8 mouse cellular contexts compared by ENCODE assay signal in the genomic region with DNA sequence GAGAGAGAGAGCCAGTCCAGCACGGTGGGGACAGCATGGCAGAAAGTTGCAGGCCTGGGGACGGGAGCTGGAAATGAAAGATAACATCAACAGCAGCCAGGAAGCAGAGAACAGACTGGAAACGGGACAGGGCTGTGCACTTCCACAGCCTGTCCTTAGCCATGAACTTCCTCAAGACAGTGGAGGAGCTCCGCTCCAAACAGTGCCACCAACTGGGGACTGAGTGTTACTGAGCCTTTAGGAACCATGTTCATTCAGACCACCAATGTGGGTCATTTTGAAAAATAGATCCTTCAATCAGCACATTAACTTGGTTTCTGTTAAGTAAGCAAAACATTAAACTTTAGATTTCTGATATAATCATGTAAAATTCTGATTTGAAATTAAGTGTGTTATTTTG. TPM values are rescaled to one million over a fixed set of nuclear protein-coding genes. Genes with fewer than 3 reads are reported as not detected.
DNase-seq lines count a peak whose midpoint lies in the region; ATAC-seq and TF ChIP-seq lines count a peak whose summit lies in the region.

No protein-coding gene starts in this region.

- no peak overlapping the region for H3K9ac ChIP-seq in forebrain, embryonic 11.5 days (ENCODE audit: low read length)
- H3K9ac ChIP-seq in forebrain, embryonic 16.5 days (replicated peaks; ENCODE audit: low read depth, low read length), result no peak overlapping the region
- H3K9ac ChIP-seq in lung, embryonic 14.5 days, result no peak overlapping the region

- H3K4me2 ChIP-seq in forebrain, embryonic 11.5 days (ENCODE audit: low read depth, low read length, severe bottlenecking), result no peak overlapping the region
- no peak overlapping the region for H3K4me2 ChIP-seq in forebrain, embryonic 16.5 days (ENCODE audit: low read length)
- H3K4me2 ChIP-seq in lung, embryonic 14.5 days, result no peak overlapping the region

- no peak overlapping the region for H3K4me3 ChIP-seq in forebrain, embryonic 11.5 days (ENCODE audit: low read depth, low read length)
- H3K4me3 ChIP-seq in forebrain, embryonic 16.5 days (replicated peaks; ENCODE audit: low read length), result no peak overlapping the region
- no peak overlapping the region for H3K4me3 ChIP-seq in lung, embryonic 14.5 days (ENCODE audit: low read depth, low read length)

- H3K9me3 ChIP-seq in forebrain, embryonic 11.5 days (ENCODE audit: control insufficient read depth, low read length), result no peaks in the 10 kb centered on the region
- H3K9me3 ChIP-seq in forebrain, embryonic 16.5 days (ENCODE audit: control insufficient read depth, low read length), result no peaks in the 10 kb centered on the region
- H3K9me3 ChIP-seq in lung, embryonic 14.5 days (ENCODE audit: low read depth, low read length), result no peaks in the 10 kb centered on the region

- DNase-seq in forebrain, embryonic 11.5 days (ENCODE audit: low spot score), result peak; percentile 56
- DNase-seq in lung, embryonic 14.5 days, result peak; percentile 78
- no peak for DNase-seq in lung, postnatal 25 days (ENCODE audit: low spot score)
- DNase-seq in brain, embryonic 14.5 days (ENCODE audit: low read depth), result peak; percentile 63
- peak; percentile 31 for DNase-seq in naive thymus-derived CD4-positive, alpha-beta T cell, adult 2 months (ENCODE audit: low read depth)
- DNase-seq in layer of hippocampus, adult 11-12 months (ENCODE audit: low spot score), result no peak
- no peak for DNase-seq in ovary, postnatal 14 days (ENCODE audit: low spot score)

- TF ChIP-seq CTCF in lung, embryonic 14.5 days (IDR thresholded peaks at IDR 0.05; ENCODE audit: low read depth), result peak; percentile 68
- peak; percentile 76; the same call in 1 of the 2 replicates for TF ChIP-seq CTCF in brain, embryonic 14.5 days (IDR thresholded peaks at IDR 0.05; ENCODE audit: borderline replicate concordance, extremely low read depth, insufficient read depth, insufficient read length)

- no peaks in the 10 kb centered on the region for H3K36me3 ChIP-seq in forebrain, embryonic 11.5 days (ENCODE audit: control insufficient read depth, insufficient read depth, low read length)
- 0 out of 2 replicates have a peak, but pooled peaks cover 6% of the 10 kb centered on the region for H3K36me3 ChIP-seq in forebrain, embryonic 16.5 days (ENCODE audit: control insufficient read depth, insufficient read depth)
- no peaks in the 10 kb centered on the region for H3K36me3 ChIP-seq in lung, embryonic 14.5 days (ENCODE audit: insufficient read depth)

- TF ChIP-seq POLR2A in brain, embryonic 14.5 days (IDR thresholded peaks at IDR 0.05; ENCODE audit: borderline replicate concordance, extremely low read depth, insufficient read depth, insufficient read length, poor library complexity, severe bottlenecking), result no peak

- H3K4me1 ChIP-seq in forebrain, embryonic 11.5 days (replicated peaks; ENCODE audit: control insufficient read depth, insufficient read depth, low read length), result no peaks in the 10 kb centered on the region
- H3K4me1 ChIP-seq in forebrain, embryonic 16.5 days (replicated peaks; ENCODE audit: control insufficient read depth, insufficient read depth, low read length), result peaks cover 12% of the 10 kb centered on the region
- no peaks in the 10 kb centered on the region for H3K4me1 ChIP-seq in lung, embryonic 14.5 days (ENCODE audit: insufficient read depth)

- ATAC-seq in forebrain, embryonic 11.5 days (replicated peaks; ENCODE audit: low FRiP score), result no peak
- no peak for ATAC-seq in forebrain, embryonic 16.5 days
- ATAC-seq in lung, embryonic 14.5 days (ENCODE audit: insufficient read depth), result no peak

- no peaks in the 10 kb centered on the region for H3K27me3 ChIP-seq in forebrain, embryonic 11.5 days (ENCODE audit: control insufficient read depth, insufficient read depth, low read length)
- no peaks in the 10 kb centered on the region for H3K27me3 ChIP-seq in forebrain, embryonic 16.5 days (replicated peaks; ENCODE audit: control insufficient read depth, insufficient read depth, low read length)
- no peaks in the 10 kb centered on the region for H3K27me3 ChIP-seq in lung, embryonic 14.5 days (ENCODE audit: insufficient read depth, low read length)

- 45% methylated on average over 4 of the region's 4 CpGs for WGBS in forebrain, embryonic 11.5 days
- WGBS in forebrain, embryonic 16.5 days, result 45% methylated on average over 4 of the region's 4 CpGs
- WGBS in lung, embryonic 14.5 days, result 24% methylated on average over 4 of the region's 4 CpGs

- no peak overlapping the region for H3K27ac ChIP-seq in forebrain, embryonic 11.5 days (ENCODE audit: low read depth, low read length)
- no peak overlapping the region for H3K27ac ChIP-seq in forebrain, embryonic 16.5 days (ENCODE audit: low read length)
- no peak overlapping the region for H3K27ac ChIP-seq in lung, embryonic 14.5 days (ENCODE audit: low read depth)

RNA-seq across cellular contexts. Expression of gene Map9, which starts 4.6 kb away (rescaled TPM):
- polyA plus RNA-seq in forebrain, embryonic 11.5 days (2014; fragmentation: Nextera tagmentation; extraction: Ambion mirVana), result 13.0 and 15.0 TPM in 2 replicates
- polyA plus RNA-seq in forebrain, embryonic 16.5 days (2015; fragmentation: Nextera tagmentation; extraction: Ambion mirVana), result 95.9 and 109 TPM in 2 replicates
- 7.9 and 9.0 TPM in 2 replicates for polyA plus RNA-seq in lung, embryonic 14.5 days (2014; fragmentation: Nextera tagmentation; extraction: Ambion mirVana)
- polyA plus RNA-seq in brain, embryonic 14.5 days (2012; rRNA removed), result 22.3 and 32.5 TPM in 2 replicates

Comparison
In these comparisons a context has a peak if more than half of its experiments do, and no peak if none do; other contexts are left out.
1. DNase-seq: peak in forebrain, embryonic 11.5 days (single experiment), lung, embryonic 14.5 days (single experiment), brain, embryonic 14.5 days (single experiment) and naive thymus-derived CD4-positive, alpha-beta T cell, adult 2 months (single experiment); none in lung, postnatal 25 days (single experiment), layer of hippocampus, adult 11-12 months (single experiment) and ovary, postnatal 14 days (single experiment).